Mouse (Mus musculus) layer of hippocampus, adult 6 months (tissue): ENCODE results near the gene Ranbp9. TPM values are rescaled to one million over a fixed set of nuclear protein-coding genes. Genes with fewer than 3 reads are reported as not detected.

Source experiments
- long read RNA-seq, 2 experiments: library from polyadenylated mRNA; unstranded; transcript quantifications; one replicate each; pipeline ENCODE4 v2.0.0; 2019 to 2020
- polyA plus RNA-seq: library from polyadenylated mRNA; unstranded; fragments of <200 nt; fragmentation: Nextera tagmentation; gene quantifications from 2 replicates; pipeline ENCODE4 v1.2.3, GENCODE M21; 2021

The Ranbp9 gene
- polyA plus RNA-seq, result 11.2 and 11.3 TPM in 2 replicates
- long read RNA-seq, experiment 1, transcript Ranbp9-201 (14 exons, 3,371 nt), result major isoform, 6 of 30 reads
- long read RNA-seq, experiment 1, partial matches to known transcripts, result 23 of 30 reads
- long read RNA-seq, experiment 1, other reads (novel, unspliced or antisense), result 1 of 30 reads
- long read RNA-seq, experiment 2, transcript Ranbp9-201 (14 exons, 3,371 nt), result major isoform, 13 of 45 reads
- long read RNA-seq, experiment 2, partial matches to known transcripts, result 18 of 45 reads
- long read RNA-seq, experiment 2, other reads (novel, unspliced or antisense), result 10 of 45 reads

GRCm38 (mm10) chr13:43480957-43481858 lies at the start of gene Ranbp9:
TSS of gene Ranbp9 (minus strand) at chr13:43481282.

GRCm38 (mm10) chr13:43398297-43399080 lies 82.6 kb downstream of the Ranbp9 start, which contains the start of gene Nol7:
TSS of gene Nol7 (plus strand) at chr13:43398390.

DNA sequence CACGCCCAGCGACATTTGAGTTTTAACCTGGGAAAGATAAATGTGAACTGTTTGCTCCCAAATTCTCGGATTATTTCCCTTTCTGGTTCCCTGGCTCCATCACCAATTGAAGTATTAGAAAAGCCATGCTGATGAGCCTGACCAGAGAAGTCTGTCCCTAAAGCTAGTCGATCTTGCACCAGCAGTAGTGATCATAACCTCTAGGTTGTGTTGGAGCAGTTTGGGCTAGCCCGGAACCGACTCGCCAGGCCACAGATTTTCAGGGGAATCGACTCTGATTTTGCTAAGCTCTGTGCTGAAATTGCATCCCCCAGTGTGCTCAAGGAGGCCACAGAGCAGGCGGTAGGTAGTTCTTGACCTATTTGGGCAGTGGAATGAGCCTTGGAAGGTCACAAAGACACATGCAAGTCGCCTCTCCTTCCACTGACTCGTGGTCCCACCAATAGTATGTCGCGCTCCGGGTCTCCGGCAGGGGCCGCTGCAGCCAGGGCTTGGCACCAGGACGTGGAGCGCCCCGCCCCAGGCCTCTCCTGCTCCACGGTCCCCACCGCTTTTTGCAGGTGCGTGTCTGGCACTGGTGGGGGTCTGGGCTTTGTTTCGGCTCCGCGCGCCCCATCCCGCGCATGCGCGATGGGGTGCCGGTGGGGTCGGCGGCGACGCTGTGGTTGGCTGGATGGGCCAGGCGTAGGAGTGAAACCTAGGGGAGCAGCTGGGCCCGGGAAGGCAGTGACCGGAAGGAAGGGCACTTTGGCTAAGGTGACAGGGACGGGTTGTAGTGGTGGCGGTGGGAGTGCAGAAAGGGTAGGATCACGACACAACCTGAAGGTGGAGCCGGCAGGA lies 115.9 kb downstream of the Ranbp9 start, which contains the start of gene Sirt5:
Gene Sirt5, plus strand, starts transcription at position 512 of the 840 bp plus-strand sequence.

Other genes with a start within 250 kb of the Ranbp9 start
- gene Gfod1, start 177.1 kb downstream of the Ranbp9 start, polyA plus RNA-seq, result 5.7 and 6.3 TPM in 2 replicates
- 21.1 and 23.2 TPM in 2 replicates for gene Sirt5, start 115.8 kb downstream of the Ranbp9 start, polyA plus RNA-seq
- gene Nol7, start 82.9 kb downstream of the Ranbp9 start, polyA plus RNA-seq, result 183 and 189 TPM in 2 replicates
- 14.9 and 16.9 TPM in 2 replicates for gene Mcur1, start 78.9 kb upstream of the Ranbp9 start, polyA plus RNA-seq
- gene Rnf182, start 134.4 kb upstream of the Ranbp9 start, polyA plus RNA-seq, result 23.9 and 30.6 TPM in 2 replicates